Mouse (Mus musculus) kidney, postnatal 14 days (tissue): ENCODE results near the gene St6galnac3.

Experiments used
- DNase-seq: peaks from one replicate; pipeline ENCODE4 v3.0.0; 2022; ENCODE audit warnings: mixed read lengths

Gene St6galnac3

DNA sequence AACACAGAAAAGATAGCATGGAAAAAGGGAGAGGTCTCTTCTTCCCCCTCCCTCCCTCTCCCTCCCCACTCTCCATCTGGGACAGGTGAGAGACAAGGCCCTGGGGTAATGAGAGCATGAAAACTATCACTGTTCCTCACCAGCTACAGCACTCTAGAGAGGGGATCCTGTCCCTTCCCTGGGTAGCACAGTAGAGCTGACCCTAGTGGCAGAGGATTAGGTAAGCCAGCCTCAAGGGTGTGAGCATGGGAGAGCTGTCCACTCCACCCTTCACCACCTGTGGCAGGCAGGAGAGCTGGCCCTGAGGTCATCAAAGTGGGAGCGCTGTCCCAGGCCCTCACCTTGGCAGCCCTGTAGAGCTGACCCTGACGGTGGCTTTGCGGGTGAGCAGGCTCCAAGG, 387.2 kb downstream of the St6galnac3 start:
- DNase-seq = no peak

DNA sequence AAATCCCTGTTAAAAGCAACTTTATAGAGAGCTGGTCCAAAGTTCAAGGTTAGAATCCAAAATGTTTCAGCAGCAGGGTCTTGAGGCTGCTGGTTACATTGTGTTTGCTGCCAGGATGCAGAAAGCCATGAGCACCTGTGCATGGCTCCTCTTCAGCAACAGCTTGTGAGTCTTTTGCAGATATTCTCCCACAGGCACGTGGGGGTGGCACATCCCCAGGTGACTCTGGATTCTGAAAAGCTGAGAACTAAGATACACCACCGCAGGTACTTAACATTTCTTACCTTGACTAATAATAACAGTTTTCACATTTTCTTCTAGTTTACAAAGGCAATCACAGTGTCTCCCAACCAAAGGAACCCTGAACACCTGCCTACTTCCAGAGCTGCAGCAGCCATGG, 387.8 kb downstream of the St6galnac3 start:
- DNase-seq = no peak

DNA sequence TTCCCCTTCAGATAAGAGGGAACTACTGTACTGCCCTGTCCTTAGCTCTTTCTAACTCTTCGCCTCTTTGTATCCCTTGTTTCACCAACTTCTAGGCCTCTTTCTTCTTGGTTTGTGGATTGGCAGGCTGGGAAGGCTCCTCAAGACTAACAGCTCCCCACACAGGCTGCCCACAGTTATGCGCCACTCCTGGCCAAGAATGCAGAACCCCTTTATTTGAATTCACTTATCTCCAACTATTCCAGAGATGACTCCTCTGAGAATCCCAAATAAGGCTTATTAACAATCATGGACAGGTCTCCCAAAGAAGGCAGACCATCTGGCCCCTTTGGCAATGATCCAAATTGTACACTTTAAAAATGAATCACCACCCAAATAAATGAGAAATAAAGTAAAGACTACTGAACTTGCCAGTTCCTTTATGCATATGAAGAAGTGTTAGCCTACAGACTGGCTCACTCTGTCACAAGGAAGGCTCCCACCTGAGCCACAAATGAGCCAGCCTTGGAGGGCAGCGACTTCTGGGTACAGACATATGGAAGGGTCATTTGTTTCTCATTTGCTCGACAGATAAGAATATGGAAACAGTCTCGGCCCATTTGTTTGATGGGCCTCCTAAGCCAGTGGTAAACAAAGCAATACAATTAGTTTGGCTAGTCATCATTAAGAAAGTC, 390.7 kb downstream of the St6galnac3 start:
- no peak for DNase-seq

DNA sequence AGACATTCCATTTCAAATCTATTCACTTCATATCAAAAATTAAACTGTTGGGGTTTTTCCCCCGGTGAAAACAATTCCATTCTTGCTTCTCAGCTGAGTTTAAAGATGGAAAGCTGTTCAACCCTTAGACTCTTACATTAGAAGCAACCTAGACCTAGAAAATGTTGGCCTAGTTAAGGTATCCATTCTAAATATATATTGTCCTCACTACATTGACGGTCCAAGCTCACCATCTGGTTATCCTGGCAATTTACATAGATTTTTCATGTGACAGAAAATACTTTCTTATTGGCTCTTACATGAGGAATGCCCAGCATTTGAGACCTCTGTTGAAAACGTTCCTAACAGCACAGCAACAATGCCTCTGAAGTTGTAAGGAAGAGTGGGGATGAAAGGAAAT, 400.7 kb downstream of the St6galnac3 start:
- DNase-seq = no peak

DNA sequence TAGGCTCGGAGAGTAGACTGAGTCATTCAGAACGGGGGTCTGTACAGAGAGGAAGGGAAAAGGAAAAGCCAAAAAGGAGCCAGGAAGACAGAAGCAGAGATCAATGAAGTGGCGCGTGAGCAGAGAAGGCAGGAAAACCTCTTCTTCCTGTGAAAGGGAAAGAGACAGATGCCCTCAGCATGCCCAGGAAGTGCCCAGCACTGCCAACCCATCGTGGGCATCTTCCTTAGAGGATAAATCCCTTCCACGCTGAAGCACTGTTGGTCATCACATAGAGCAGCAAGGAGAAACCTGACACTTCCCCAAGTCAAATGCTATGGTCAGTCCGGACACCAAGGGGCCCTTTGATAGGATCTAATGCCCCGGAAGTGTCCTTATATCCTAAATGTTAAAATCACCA, 401.5 kb downstream of the St6galnac3 start:
- no peak for DNase-seq

DNA sequence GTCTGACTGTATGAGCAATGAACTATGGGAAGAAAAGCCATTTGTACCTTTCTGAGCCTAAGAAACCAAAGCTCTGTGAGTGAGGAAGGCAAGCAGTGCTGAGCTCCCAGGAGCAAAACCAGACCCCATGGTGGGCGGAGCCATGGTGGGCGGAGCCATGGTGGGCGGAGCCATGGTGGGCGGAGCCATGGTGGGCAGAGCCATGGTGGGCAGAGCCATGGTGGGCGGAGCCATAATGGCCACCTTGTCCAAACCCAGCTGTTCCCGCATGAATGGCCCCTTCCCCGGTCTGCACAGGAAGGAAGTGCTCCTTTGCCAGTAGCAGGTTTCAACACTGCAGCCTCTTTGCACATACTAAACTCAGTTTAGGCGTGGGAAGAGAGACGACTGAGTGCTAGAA, 411.4 kb downstream of the St6galnac3 start:
- DNase-seq = no peak

DNA sequence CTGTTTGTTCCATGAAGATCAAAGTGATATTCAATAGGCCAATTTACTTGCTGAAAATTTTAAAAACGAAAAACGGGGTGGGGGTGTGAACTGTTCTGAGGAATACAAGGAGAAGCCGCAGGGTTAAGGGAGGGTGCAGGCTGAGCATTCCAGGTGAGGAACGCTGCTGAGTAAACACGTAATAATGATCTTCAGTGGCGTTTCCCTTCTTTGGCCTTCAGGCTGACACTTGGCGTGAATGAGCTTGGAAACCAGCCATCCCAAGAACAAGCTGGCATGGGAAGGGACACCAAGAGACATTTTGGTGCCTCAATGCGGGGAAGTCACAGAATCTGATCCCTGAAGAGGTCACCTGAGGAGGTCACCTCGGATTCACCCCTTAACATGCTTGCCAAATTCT, 411.8 kb downstream of the St6galnac3 start:
- DNase-seq = no peak

DNA sequence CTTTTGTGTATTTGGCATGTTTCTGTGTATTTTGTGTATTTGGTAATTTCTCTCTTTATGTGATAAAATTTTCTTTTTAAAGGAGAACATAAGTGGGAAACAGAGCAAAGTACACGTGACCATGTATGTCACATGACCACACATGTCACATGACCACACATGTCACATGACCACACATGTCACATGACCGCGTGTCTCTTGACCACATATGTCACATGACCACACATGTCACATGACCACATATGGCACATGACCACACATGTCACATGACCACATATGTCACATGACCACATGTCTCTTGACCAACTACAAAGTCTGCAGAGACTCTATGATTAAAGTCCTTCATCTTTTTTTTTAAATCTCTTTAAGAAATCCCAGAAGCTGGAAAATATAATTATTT, 413.0 kb downstream of the St6galnac3 start:
- no peak for DNase-seq

DNA sequence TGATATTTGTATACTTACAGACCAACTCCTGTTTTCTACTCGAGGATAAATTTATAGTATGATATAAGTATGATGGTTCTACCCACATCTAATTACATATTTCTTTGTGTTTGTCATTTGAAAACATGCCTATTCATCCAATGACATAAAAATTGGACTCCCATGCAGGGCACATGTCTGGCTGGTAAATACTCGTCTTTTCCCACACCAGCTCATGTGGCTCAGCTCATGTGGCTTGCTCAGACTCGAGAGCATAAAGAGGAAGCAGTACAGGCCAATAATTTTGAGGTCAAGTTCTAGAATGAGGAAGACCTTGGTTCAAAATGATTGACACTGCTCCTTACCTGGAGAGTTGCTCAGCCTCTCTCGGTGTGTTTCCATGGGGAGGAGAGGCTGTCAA, 416.6 kb downstream of the St6galnac3 start:
- no peak for DNase-seq

DNA sequence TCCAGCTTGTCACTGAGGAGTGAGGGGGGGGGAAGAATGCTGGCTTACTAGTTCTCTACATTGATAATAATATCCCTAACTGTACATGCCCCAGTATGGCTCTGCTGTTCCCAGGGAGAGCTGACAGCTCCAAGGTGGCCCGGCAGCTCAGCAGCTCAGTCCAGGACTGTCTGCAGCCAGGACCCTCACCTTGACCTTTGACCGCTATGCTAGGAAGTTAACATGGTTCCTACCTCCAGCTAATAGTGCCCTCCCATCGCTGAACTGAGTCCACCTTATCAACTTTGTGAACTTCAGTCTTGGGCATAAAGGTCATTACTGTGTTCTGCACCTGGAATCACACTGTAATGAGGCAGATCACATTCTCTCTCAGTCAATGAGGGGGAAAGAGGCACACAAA, 419.8 kb downstream of the St6galnac3 start:
- no peak for DNase-seq

DNA sequence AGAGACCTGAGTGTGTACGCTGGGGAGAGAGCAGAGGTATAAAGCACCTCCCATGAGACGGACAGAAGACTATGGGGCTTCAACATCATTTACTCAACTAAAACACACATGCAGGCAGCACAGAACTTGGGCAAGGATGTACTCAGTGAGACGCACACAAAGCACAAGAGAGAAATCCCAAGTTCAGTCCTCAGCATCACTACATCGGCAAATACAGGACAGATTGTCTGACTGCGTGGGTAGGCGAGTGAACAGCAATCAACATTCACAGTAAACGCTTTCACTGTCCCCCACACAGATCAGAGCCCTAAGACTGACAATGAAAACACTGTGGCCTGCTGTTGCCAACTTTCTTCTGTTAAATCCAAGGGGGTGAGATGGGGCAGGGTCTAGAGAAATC, 422.6 kb downstream of the St6galnac3 start:
- DNase-seq = no peak

DNA sequence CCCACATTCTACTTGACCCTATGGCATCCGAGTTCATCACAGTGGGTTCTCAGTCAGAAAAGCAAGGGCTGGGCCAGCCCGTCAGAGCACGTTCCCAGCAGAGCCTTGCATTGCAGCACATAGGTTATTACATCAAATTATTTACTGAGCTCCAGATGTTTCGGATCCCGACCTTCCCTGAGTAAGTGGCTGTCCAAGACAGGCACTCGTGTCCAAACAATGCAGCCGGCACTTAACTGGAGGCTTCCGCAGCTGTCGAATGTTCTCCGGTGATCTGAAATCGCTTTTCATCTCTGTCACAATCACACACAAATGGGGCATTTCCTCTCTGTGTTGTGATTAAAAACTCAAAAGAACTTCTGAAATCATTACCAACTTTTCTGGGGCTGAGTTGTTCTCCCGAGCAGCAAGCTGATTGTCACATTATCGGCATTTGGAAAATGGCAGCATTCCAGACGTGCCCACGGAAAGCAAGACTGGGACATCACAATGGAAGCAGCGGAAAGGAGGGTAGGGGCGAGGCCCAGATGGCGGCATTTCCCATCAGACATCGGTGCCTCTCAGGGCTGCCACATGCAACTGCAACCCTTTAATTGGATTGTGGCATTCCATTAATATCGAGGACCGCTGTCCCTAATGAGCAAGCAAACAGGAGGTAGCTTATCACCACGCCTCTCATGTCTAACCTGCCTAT, 428.5 kb downstream of the St6galnac3 start:
- DNase-seq = peak; percentile 10

DNA sequence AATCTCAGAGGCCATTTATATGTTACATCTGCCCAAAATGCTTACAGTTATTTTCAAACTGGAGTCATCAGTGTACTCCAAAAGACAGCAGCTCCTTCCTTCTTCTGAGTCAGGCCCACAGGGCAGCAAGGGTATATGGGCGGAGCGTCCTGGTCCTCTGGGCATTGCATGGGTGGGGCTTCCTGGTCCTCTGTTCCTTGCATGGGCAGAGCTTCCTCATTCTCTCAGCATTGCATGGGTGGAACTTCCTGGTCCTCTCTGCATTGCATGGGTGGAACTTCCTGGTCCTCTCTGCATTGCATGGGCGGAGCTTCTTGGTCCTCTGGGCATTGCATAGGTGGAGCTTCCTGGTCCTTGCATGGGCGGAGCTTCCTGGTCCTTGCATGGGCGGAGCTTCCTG, 432.1 kb downstream of the St6galnac3 start:
- no peak for DNase-seq

DNA sequence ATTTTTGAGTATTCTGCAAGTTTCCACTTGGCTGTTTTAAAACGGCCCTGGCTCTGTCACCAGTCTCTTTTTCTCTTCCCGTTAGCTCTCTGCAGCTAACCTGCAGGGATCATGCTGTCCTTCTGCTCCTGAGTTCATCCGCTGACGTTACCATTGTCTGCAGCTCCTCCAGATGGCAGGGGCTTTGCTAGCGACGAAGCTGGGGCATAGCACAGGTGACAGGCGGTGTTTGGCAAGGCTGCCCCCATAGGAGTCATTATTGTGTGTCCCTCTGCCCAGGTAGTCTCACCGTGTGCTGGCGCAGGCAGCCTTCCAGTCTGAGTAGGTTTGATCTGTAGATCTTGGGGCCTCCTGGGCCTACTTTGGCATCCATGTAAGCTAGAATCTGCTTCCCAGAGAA, 432.6 kb downstream of the St6galnac3 start:
- DNase-seq = no peak

DNA sequence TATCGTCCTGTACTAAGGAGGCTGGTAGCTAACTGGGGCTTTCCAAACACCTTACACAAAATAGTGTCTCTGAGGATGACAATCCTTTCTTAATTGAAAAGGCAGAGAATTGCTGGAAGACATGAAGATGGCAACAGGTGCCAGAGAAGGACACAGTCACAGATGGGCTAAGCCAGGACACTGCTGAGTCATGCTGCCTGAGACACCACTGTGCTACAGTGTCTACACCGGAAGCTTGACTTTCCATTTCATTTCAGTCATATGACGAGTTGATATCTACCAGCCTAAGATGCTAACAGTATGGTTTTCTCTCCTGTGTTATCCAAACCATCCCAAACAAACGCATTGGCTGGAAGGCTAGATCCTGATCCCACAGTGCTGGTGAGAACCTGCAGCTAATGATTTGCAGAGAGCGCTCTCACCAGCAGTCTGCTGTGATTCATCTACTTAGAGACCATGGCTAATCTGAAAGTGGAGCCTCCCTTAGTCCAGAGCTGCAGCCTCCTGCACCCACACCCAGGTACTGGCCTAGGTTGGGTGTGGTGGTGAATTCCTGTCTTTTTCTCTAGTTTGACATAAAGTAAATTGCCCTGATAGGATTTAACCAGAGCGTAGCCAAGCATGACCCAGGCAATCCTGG, 433.4 kb downstream of the St6galnac3 start:
- no peak for DNase-seq

DNA sequence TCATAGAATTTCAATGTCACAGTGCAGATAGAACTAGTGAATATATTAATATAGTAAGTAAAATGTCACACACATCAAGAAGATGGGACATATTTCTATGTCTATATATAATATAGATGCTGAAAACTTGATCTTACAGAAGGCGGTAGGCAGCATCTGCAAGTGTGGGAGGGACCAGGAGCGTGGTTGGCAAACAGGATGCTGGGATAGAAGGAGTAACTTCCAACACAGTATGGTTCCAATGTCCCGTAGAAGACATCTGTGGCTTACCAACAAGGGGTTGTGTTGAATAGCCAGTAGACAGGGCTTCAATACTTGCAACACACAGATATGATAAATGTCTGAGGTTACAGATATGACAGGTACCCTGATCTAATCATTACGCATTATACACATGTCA, 435.0 kb downstream of the St6galnac3 start:
- DNase-seq = no peak

DNA sequence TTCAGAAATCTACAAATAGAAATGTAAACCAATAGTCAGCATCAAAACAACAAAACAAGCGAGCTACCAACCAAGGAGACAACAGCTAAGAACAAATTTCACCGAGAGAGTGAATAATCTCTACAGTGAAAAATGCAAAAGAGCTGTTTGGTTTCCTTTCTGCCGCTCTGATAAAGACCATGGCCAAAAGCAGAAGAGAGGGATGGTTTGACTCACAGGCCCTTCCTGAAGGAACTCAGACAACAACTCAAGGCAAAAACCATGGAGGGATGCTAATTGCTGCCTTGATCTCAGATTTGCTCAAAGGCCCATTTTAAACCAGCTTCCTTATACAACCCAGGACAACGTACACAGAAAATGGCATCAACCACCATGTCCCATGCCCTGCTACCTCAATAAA, 437.4 kb downstream of the St6galnac3 start:
- DNase-seq = no peak

DNA sequence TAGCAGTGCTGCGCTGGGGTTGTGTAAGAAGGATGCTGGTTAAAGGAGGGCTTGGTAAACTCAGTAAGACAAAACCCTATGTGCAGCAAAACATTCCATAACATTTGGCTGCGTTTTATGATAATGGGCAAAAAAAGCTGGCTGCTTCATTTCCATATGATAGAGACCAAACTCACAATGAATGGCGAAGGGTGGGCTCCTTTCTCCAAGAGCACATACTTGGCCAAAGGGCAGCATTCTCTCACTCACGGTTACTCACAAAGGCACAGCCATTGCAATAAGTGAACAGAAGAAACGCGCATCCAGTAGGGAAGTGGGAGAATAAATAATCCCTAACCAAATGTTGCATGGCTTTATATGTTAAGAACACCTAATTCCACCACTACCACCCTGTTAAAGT, 437.9 kb downstream of the St6galnac3 start:
- DNase-seq = no peak

DNA sequence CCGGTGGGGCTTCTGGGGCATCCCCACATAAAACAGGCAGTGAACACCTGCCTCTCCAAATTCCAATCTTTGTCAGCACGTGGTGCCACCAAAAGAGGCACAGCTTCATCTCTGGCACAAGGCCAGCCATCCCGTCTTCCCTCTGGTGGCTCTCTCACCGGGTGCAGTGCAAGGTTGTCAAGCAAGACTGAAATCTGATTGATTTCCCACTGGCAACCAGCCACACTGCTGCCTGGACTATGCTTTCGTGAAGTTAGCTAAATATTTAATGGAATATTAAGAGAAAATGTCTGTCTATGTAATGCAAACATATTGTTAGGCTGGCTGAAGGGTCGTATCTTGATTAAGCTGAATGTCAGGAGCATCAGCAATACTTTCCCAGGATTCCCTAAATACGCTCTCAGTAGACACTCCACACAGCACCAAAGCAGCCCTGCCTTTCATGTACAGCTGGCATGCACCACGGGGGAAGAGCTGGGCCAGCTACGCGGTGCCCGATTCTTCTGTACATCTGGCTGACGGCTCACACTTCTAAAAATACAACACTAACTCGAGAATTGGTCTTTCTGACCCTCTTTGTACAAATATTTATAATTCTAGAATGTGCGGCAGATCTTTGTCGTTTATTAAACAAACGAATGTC, 442.7 kb downstream of the St6galnac3 start:
- DNase-seq = no peak

DNA sequence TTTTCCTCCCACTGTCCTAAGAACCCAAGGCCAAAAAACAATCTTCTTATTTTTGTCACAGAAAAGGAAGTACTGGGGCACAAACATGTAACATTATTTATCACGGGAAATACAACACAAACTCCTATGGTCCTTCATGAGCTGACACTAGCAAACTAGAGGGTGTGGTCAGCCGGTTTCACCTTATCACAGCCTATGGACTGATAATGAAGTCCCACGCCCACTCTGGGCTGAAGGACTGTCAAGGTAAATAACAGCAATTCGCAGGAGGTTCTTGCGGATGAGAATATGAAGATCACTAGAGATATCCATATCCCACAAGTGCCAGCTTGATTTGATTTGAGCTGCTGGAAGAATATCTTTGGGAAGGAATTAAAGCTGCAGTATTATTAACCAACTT, 446.7 kb downstream of the St6galnac3 start:
- no peak for DNase-seq

DNA sequence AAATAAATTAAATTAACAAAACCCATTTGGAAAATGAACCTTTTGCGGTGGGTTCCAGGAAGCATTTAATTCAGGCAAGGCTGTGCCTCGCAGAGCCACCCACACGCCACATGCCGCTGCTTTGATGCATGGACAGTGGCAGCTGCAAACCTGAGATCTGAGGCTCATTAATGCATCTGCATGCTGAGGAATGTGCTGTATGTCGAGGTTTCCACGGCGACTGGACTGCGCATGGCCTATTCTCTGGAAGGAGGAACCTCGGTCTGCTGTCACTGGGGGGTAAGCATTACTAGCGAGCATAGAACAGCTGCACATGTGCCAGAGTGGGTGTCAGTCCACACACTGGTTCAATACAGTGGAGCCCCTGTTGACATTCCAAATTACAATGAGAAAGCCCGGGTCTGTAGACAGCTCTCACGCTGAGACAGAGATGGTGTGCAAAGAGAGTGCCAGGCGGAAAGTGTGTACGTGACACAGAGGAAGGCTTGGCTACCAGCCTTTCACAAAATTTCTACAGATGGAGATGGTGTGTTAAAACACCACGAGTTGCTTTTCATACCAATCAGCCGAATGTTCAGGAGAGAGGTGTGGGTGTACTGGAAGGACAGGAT, 447.5 kb downstream of the St6galnac3 start:
- DNase-seq = no peak

DNA sequence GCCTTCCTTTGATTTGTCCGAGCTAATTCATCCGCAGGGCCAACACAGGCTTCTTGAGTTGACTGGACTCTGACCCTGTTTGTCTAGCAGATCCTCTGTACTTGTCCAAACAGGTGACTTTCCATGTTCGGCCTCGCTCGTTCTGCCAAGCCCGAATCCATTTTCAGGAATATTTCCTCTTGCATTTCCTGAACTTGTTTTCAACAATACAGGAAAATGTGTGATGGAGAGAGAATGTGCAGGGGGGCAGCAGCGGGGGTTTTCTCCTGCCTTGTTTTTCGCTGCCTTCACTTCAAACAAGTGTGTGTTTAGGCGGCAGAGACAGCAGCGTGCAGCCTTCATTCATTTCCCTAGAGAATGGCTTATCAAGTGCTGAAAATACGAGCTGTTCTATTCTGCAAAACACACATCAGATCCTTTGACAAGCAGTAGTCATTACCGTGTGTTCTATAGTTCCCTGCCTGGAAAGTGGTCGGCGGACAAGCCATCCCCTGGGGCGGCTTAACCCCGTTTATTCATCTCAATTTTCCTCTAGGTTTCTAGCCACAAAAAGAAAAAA, 448.1 kb downstream of the St6galnac3 start:
- no peak for DNase-seq
